Mouse (Mus musculus) stomach, postnatal 0 days (tissue): Measurements from ENCODE around the gene Apba1. TPM values are rescaled to one million over a fixed set of nuclear protein-coding genes. Genes with fewer than 3 reads are reported as not detected.
A peak's percentile ranks its signal among the peaks of the same experiment; 100 is the strongest.

Experiments
- ATAC-seq: fragments of 200-750 bp; cut with Nextera tagmentation; 2 replicates; pipeline ENCODE4 v1.8.0; 2017; ENCODE audit not compliant: low FRiP score, low TSS enrichment
- DNase-seq: peaks from one replicate; pipeline ENCODE4 v3.0.0-alpha.2; 2016; ENCODE audit warnings: low spot score
- H3K27ac ChIP-seq: fragments of 300-500 bp; sonication (generic); replicated peaks from 2 replicates; pipeline ENCODE4 v1.5.1; 2014; ENCODE audit warnings: mild to moderate bottlenecking, control low read depth
- H3K27me3 ChIP-seq: fragments of 300-500 bp; sonication (generic); 2 replicates; pipeline ENCODE4 v1.6.1; 2014; ENCODE audit warnings: low read length; ENCODE audit not compliant: control insufficient read depth, insufficient read depth
- H3K36me3 ChIP-seq: fragments of 300-500 bp; sonication (generic); 2 replicates; pipeline ENCODE4 v1.6.1; 2014; ENCODE audit warnings: low read length, mixed read lengths; ENCODE audit not compliant: control insufficient read depth, insufficient read depth
- H3K4me1 ChIP-seq: fragments of 300-500 bp; sonication (generic); replicated peaks from 2 replicates; pipeline ENCODE4 v1.6.1; 2014; ENCODE audit warnings: antibody characterized with exemption; ENCODE audit not compliant: control insufficient read depth, insufficient read depth
- H3K4me2 ChIP-seq: fragments of 300-500 bp; sonication (generic); replicated peaks from 2 replicates; pipeline ENCODE4 v1.6.1; 2014; ENCODE audit warnings: low read depth, mild to moderate bottlenecking, control low read depth, moderate library complexity
- H3K4me3 ChIP-seq: fragments of 300-500 bp; sonication (generic); 2 replicates; pipeline ENCODE4 v1.5.1; 2014; ENCODE audit warnings: low read depth, low read length, control low read depth
- H3K9ac ChIP-seq: fragments of 300-500 bp; sonication (generic); 2 replicates; pipeline ENCODE4 v1.6.1; 2014; ENCODE audit warnings: mild to moderate bottlenecking, low read length, control low read depth, mixed read lengths
- H3K9me3 ChIP-seq: fragments of 300-500 bp; sonication (generic); 2 replicates; pipeline ENCODE4 v1.6.1; 2016; ENCODE audit warnings: low read length; ENCODE audit not compliant: control insufficient read depth
- CTCF ChIP-seq: IDR thresholded peaks from 2 replicates; pipeline ENCODE4 v1.5.1; 2016; ENCODE audit warnings: antibody characterized with exemption, low read depth, mild to moderate bottlenecking, moderate library complexity
- EP300 ChIP-seq: optimal IDR thresholded peaks from 2 replicates; pipeline ENCODE3; 2016; ENCODE audit warnings: antibody characterized with exemption
- WGBS: fragments of 180-500 bp; shearing (Covaris S2); extraction: QIAGEN DNeasy Blood & Tissue Kit; methylation state at CpG from one replicate; pipeline ENCODE4 v1.1.7; 2014; 5-methylcytosine and 5-hydroxymethylcytosine counted together
- polyA plus RNA-seq: library from polyadenylated mRNA; unstranded; fragments of >200 nt; fragmentation: Nextera tagmentation; extraction: Ambion mirVana; gene quantifications from 2 replicates; pipeline ENCODE4 v1.2.1, GENCODE M21; 2015

Apba1 gene
- polyA plus RNA-seq, 1 experiment from 2014 or later, result 0.55 TPM

DNA sequence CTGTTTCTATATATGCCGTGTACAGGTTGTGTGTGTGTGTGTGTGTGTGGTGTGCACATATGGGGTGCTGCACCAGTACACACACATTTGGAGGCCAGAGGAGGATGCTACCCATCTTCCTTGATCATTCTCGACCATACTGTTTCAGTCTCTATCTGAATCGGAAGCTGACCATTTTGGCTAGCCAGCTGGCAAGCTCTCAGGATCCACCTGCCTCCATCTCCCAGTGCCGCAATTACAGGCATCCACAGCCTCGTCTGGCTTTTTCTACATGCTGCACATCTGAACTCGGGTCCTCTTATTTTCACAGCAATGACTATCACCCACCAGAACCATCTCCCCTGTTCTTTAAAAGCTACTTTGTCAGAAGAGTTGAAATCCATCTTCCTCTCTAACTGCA is 132.7 kb downstream of the Apba1 start:
- 87% methylated on average over 6 of the region's 6 CpGs for WGBS
- 0 out of 2 replicates have a peak, but pooled peaks cover 3% of the 10 kb centered on the region for H3K27me3 ChIP-seq
- H3K4me3 ChIP-seq, result no peak overlapping the region
- H3K27ac ChIP-seq, result no peak overlapping the region
- TF ChIP-seq CTCF (no peak), EP300 (no peak)
- no peaks in the 10 kb centered on the region for H3K4me1 ChIP-seq
- ATAC-seq (no peak), DNase-seq (no peak)
- H3K9me3 ChIP-seq, result no peaks in the 10 kb centered on the region
- H3K4me2 ChIP-seq, result no peak overlapping the region
- no peaks in the 10 kb centered on the region for H3K36me3 ChIP-seq
- no peak overlapping the region for H3K9ac ChIP-seq

DNA sequence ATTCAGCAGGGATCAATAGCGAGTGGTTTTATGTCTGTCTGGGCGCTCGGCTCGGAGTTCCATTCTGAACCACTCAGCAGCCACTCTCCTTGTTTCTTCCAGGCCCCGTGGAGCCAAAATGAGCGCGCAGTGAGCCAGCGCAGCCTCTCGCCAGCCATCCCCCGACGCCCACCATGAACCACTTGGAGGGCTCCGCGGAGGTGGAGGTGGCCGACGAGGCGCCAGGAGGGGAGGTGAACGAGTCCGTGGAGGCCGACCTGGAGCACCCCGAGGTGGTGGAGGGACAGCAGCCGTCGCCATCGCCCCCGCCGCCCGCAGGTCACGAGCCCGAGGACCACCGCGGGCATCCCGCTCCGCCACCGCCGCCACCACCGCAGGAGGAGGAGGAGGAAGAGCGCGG is 133.9 kb downstream of the Apba1 start:
- 34% methylated on average over 37 of the region's 37 CpGs for WGBS

DNA sequence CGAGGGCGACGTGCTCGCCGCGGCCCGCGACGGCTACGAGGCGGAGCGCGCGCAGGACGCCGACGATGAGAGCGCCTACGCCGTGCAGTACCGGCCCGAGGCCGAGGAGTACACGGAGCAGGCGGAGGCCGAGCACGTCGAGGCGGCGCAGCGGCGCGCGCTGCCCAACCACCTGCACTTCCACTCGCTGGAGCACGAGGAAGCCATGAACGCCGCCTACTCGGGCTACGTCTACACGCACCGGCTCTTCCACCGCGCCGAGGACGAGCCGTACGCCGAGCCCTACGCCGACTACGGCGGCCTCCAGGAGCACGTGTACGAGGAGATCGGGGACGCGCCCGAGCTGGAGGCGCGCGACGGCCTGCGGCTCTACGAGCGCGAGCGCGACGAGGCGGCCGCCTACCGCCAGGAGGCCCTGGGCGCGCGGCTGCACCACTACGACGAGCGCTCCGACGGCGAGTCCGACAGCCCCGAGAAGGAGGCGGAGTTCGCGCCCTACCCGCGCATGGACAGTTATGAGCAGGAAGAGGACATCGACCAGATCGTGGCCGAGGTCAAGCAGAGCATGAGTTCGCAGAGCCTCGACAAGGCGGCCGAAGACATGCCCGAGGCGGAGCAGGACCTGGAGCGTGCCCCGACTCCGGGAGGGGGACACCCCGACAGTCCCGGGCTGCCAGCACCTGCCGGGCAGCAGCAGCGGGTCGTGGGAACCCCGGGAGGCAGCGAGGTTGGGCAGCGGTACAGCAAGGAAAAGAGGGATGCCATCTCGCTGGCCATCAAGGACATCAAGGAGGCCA is 134.6 kb downstream of the Apba1 start:
- peak overlapping the region; percentile 23; the same call in 1 of the 2 replicates for H3K9ac ChIP-seq
- peak overlapping the region; percentile 49 for H3K4me2 ChIP-seq
- peak; percentile 89 for ATAC-seq
- no peaks in the 10 kb centered on the region for H3K36me3 ChIP-seq
- H3K27me3 ChIP-seq, result 0 out of 2 replicates have a peak, but pooled peaks cover 3% of the 10 kb centered on the region
- H3K4me1 ChIP-seq, result no peaks in the 10 kb centered on the region
- no peaks in the 10 kb centered on the region for H3K9me3 ChIP-seq
- no peak overlapping the region for H3K27ac ChIP-seq
- H3K4me3 ChIP-seq, result peak overlapping the region; percentile 35
- TF ChIP-seq EP300 (no peak), CTCF (peak; percentile 55)
- DNase-seq, result peak; percentile 72
- WGBS, result 20% methylated on average over 97 of the region's 110 CpGs

More for the DNA sequence above, 133.9 kb downstream of the Apba1 start:
- peak overlapping the region; percentile 35 for H3K4me3 ChIP-seq
- H3K9me3 ChIP-seq, result no peaks in the 10 kb centered on the region
- DNase-seq (no peak), ATAC-seq (no peak; the same call in 1 of the 2 replicates)
- no peak overlapping the region for H3K27ac ChIP-seq
- TF ChIP-seq CTCF (no peak), EP300 (no peak)
- H3K4me1 ChIP-seq, result no peaks in the 10 kb centered on the region
- no peaks in the 10 kb centered on the region for H3K36me3 ChIP-seq
- 0 out of 2 replicates have a peak, but pooled peaks cover 3% of the 10 kb centered on the region for H3K27me3 ChIP-seq
- H3K4me2 ChIP-seq, result peak overlapping the region; percentile 49
- H3K9ac ChIP-seq, result no peak overlapping the region

DNA sequence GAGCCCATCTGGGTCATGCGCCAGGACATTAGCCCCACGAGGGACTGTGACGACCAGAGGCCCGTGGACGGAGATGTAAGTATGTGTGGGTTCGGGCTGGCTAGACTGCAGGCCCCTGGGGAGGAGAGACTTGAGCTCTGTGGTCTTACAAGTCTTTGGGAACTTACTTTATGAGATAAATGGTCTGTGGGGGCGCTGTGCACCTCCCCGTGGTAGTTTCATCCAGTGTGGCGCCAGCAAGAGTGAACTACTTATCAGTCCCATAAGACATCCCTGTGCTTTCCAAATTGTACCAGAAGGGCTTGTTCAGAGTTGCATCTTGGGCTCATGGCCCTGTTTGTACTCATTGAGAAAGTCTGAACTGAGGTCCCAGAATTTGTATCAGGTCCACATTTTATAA is 135.3 kb downstream of the Apba1 start:
- H3K4me3 ChIP-seq, result no peak overlapping the region
- no peaks in the 10 kb centered on the region for H3K4me1 ChIP-seq
- H3K27ac ChIP-seq, result no peak overlapping the region
- ATAC-seq (no peak), DNase-seq (no peak)
- TF ChIP-seq EP300 (no peak), CTCF (peak; percentile 18; the same call in 1 of the 2 replicates)
- H3K27me3 ChIP-seq, result 0 out of 2 replicates have a peak, but pooled peaks cover 3% of the 10 kb centered on the region
- H3K9me3 ChIP-seq, result no peaks in the 10 kb centered on the region
- no peak overlapping the region for H3K9ac ChIP-seq
- H3K36me3 ChIP-seq, result no peaks in the 10 kb centered on the region
- no peak overlapping the region for H3K4me2 ChIP-seq
- WGBS, result 57% methylated on average over 9 of the region's 9 CpGs

DNA sequence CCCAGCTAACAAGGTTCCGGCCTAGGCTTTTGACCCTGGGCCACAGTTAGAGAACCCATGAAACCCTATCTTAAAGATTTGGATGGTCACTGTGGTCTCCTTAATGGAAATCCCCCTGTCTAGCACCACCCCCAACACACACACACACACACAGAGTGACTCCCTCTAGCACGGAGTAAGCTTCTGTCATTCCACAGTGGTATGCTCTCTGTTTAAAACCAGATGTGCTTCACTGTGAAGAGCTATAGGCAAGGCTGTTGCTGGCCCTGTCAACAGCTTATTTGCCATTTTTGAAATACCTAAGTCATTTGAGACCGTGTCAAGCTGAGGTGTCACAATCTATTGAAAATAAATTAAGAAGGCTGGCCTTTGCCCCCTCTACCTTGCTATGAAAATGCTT is 136.1 kb downstream of the Apba1 start:
- Histone ChIP-seq H3K27me3 (0 out of 2 replicates have a peak, but pooled peaks cover 3% of the 10 kb centered on the region), H3K4me1 (no peaks in the 10 kb centered on the region), H3K9me3 (no peaks in the 10 kb centered on the region), H3K36me3 (no peaks in the 10 kb centered on the region), H3K9ac (no peak overlapping the region), H3K27ac (no peak overlapping the region), H3K4me2 (no peak overlapping the region), H3K4me3 (no peak overlapping the region)
- WGBS, result 58% methylated on average over 3 of the region's 3 CpGs
- DNase-seq (no peak), ATAC-seq (no peak)
- no peak for TF ChIP-seq EP300
- no peak for TF ChIP-seq CTCF

DNA sequence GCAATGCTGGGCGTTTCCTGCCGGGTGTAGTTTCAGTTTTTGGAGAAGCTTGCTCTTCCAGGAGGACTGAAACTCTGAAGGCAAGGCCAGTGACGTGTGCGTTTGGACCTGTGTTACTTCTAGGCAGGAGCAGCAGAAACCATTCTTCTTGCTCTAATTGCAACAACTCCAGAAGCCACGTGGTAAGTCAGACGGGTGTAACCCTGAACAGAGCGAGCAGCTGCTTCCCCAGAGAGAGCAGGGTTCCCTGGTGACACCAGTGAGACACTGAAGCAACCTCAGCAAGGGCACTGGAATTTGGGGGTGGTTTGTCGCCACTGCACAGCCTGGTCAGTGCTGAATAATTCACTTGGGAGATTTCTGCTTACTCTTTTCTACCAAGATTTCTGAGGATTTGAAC is 138.2 kb downstream of the Apba1 start:
- no peak overlapping the region for H3K4me2 ChIP-seq
- WGBS, result 52% methylated on average over 8 of the region's 8 CpGs
- no peak overlapping the region for H3K27ac ChIP-seq
- H3K27me3 ChIP-seq, result 0 out of 2 replicates have a peak, but pooled peaks cover 3% of the 10 kb centered on the region
- H3K36me3 ChIP-seq, result no peaks in the 10 kb centered on the region
- no peaks in the 10 kb centered on the region for H3K9me3 ChIP-seq
- no peaks in the 10 kb centered on the region for H3K4me1 ChIP-seq
- ATAC-seq (no peak), DNase-seq (no peak)
- no peak for TF ChIP-seq EP300
- TF ChIP-seq CTCF, result no peak
- no peak overlapping the region for H3K4me3 ChIP-seq
- H3K9ac ChIP-seq, result no peak overlapping the region
